Mouse (Mus musculus) right cerebral cortex, postnatal 10 days (tissue): ENCODE data around the gene E2f3.

ENCODE experiments used
- DNase-seq, 2 experiments: peaks; one replicate each; pipeline ENCODE4 v3.0.0; 2021; ENCODE audit warnings: low spot score in 2 of 2

The E2f3 gene

GRCm38 (mm10) chr13:29919841-29920240, 66.0 kb downstream of the E2f3 start:
- peak in 1 of 2 experiments; percentile 57 for DNase-seq

- peak in 1 of 2 experiments; percentile 13 for DNase-seq
Measured at GRCm38 (mm10) chr13:29916561-29916960, 69.3 kb downstream of the E2f3 start.

- peak in 1 of 2 experiments; percentile 4 for DNase-seq
Measured at GRCm38 (mm10) chr13:29913606-29914005, 72.3 kb downstream of the E2f3 start.

GRCm38 (mm10) chr13:29913061-29913460, 72.8 kb downstream of the E2f3 start:
- DNase-seq = peak in 1 of 2 experiments; percentile 7

- DNase-seq = peak in 1 of 2 experiments; percentile 15
Measured at GRCm38 (mm10) chr13:29912251-29912650, 73.6 kb downstream of the E2f3 start.

GRCm38 (mm10) chr13:29911141-29911540, 74.7 kb downstream of the E2f3 start:
- peak in 1 of 2 experiments; percentile 13 for DNase-seq

GRCm38 (mm10) chr13:29908431-29908830, 77.4 kb downstream of the E2f3 start:
- peak in 1 of 2 experiments; percentile 19 for DNase-seq

GRCm38 (mm10) chr13:29907995-29908394, 77.9 kb downstream of the E2f3 start:
- no peak for DNase-seq

GRCm38 (mm10) chr13:29906734-29907133, 79.1 kb downstream of the E2f3 start:
- DNase-seq = peak in 1 of 2 experiments; percentile 45

GRCm38 (mm10) chr13:29903341-29903740, 82.5 kb downstream of the E2f3 start:
- DNase-seq = no peak

GRCm38 (mm10) chr13:29902676-29903075, 83.2 kb downstream of the E2f3 start:
- peak in 1 of 2 experiments; percentile 7 for DNase-seq

- DNase-seq = no peak
Measured at GRCm38 (mm10) chr13:29901641-29902040, 84.2 kb downstream of the E2f3 start.

GRCm38 (mm10) chr13:29866780-29867179, 119.1 kb downstream of the E2f3 start:
- DNase-seq = no peak

GRCm38 (mm10) chr13:29864331-29864730, 121.5 kb downstream of the E2f3 start:
- DNase-seq = no peak

GRCm38 (mm10) chr13:29860087-29860486, 125.8 kb downstream of the E2f3 start:
- DNase-seq = no peak

GRCm38 (mm10) chr13:29857436-29857835, 128.4 kb downstream of the E2f3 start:
- peak in 1 of 2 experiments; percentile 33 for DNase-seq
